Mouse (Mus musculus) 3134 (cell line): Measurements from ENCODE around the gene Cpa1.

Experiments used
- DNase-seq: peaks from one replicate; pipeline ENCODE4 v3.0.0-alpha.2; 2011; ENCODE audit warnings: low spot score; ENCODE audit not compliant: insufficient read length; ENCODE audit errors: extremely low read depth

The Cpa1 gene

GRCm38 (mm10) chr6:30638674-30639268, at the start of gene Cpa1:
Gene Cpa1, plus strand, starts transcription at chr6:30639218.
- no peak for DNase-seq

- DNase-seq: no peak
These were observed 49.2 kb upstream of the Cpa1 start for GRCm38 (mm10) chr6:30589819-30590218.

DNA sequence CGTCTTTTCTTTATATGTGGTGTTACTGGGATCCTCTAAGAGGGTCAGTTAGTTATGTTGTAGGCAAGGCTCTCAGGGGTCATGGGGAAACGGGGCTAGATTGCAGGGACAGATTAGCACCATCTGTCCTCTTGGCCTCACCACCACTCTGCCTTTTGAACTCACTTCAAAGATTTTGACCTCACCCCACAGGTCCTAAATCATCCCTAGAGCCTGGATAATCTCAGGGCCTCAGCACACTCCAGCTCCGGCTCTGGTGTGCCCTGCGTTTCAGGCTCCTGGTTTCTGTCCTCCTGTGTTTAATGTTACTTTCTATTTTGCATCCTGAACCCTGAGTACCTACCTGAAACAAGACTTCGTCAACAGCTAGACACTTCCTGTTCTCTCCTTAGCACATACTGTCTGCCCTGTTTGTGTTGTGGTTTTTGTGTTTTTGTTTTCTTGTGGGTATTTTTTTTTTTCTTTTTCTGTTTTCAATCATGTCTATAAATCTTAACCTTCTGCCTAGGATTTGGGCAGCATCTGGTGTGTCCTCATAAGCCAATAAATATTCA, 47.1 kb upstream of the Cpa1 start:
- no peak for DNase-seq

DNA sequence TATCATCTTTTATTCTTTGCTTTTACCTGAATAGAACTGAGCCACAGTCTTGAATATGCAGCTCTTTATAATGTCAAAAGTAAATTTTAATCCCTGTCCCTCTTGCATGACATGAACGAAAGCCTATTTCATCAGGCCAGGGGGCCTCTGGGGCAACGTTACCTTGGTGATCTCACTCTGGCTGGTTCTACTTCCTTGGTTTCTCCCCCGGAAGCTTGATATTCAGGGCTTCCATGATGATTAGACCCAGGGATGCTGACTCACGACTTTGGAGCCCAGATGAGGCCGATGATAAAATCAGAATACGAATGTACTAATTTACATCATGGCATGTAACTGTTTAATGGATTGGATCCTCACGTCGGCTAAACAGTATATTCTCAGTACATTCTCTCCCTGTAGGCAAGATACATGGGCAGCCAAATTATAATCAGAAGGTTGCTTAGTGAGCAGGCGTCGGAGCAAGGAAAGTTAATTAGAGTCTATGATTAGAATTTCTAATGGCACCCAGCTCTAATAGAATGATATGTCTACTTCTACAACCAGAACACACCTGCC, 46.5 kb upstream of the Cpa1 start:
- DNase-seq: no peak

DNA sequence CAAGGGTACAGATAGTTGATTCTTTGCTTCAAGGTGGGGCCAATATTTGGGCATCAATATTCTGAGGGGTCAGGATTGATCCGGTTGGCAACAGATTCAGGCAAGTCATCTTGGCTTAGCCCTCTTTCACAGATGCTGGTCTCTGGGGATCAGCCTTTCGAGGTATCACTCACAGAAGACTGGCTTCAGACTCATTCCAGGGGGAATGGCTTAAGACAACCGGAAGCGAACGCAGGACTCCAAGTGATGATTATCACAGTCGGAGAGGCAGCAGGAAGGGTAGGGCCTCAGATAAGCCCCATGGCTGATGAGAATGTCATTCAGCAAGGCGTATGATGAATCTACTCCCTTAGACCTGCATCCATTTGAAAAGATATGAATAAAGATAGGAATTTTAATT, 44.7 kb upstream of the Cpa1 start:
- DNase-seq: no peak

DNA sequence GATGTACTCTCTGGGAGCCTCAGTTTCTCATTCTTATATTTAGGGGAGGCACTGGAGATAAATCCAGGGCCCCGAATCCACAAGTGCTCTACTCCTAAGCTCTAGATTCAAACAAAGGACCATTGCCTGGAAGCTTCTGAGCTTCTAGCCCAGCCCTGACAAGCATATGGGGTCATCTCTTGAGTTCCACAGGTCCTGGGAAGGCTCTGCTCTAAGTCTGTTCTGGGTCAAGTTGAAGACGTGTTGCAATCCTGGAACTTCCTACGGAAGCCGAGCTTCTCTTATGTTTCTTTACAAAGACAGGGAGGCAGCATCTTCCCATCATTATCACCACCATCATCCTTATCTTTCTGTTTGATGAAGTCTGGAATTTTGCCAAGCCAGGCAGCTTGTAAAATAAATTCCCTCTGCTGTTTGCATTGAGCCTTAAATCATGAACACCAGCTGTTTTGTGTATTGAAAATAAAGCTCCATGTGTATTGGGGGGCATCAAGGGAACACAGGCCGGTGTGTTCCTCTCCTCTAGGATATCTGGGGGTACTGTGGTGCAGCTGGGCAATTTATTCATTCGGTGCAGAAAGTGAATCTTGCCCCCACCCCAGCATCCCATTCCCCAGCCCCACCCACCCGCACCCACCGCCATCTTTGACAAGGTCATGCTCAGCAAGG, 42.7 kb upstream of the Cpa1 start:
- DNase-seq: no peak

DNA sequence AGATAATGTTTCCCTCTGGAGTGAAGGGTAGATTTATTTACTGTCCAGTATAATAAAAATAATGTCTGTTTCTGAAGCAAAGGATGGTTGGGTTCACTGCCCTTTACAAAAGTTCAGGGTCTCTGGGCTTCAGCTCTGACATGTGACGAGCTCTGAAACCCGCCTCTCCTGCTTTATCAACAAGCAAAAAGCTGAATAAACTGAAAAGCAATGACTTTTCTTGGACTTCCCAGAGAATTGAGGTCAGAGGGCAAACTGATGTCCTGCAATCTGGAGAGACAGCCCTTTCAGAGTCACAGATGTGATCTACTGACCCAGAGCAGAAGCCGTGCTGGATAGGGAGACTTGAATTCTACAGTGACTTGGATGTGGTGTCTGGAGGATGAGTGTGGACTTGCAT, 39.0 kb upstream of the Cpa1 start:
- no peak for DNase-seq

- DNase-seq: no peak
These were observed 38.0 kb upstream of the Cpa1 start for GRCm38 (mm10) chr6:30600995-30601394.

GRCm38 (mm10) chr6:30604342-30604867, 34.6 kb upstream of the Cpa1 start:
- no peak for DNase-seq

GRCm38 (mm10) chr6:30605111-30605510, 33.9 kb upstream of the Cpa1 start:
- DNase-seq: no peak

GRCm38 (mm10) chr6:30605672-30606071, 33.3 kb upstream of the Cpa1 start:
- DNase-seq: no peak

DNA sequence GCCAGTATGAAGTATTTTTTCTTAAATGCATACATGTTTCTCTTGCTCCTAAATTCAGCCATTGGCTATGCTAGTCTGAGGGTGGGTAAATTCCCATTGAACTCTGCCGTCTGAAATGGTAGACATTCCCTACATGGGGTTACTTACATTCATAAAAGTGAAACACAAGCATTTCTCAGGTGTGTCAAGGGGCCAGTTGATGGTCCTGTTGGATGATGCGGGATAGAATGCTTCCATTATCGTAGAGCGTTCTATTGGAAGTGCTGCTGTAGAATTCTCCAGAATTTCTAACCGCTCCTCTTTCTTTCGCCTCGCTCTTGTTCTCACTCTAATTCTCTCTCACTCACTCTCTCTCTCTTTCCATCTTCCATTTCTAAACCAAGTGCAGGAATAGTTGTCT, 28.3 kb upstream of the Cpa1 start, which contains the start of gene Cpa5:
Gene Cpa5, plus strand, starts transcription at position 301 of the 400 bp plus-strand sequence.
- DNase-seq: no peak

DNA sequence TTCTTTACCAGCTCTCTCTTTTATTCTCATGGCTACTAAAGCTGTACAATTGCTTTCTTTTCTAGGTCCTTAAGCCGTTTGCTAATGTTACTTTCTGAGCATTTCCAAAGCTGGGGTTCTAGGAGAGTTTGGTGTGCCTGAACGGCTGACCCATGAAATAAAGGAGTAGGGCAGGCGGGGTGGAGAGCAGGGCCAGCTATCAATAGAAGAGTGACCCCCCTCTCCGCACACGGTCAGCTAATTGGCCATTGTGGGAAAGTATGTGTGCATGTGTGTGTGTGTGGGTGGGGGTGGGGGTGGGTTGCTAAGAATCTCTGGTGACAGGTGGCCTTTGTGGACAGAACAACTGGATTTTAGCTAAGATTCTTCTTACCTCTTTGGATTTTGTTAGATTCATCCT, 27.8 kb upstream of the Cpa1 start:
- DNase-seq: no peak

DNA sequence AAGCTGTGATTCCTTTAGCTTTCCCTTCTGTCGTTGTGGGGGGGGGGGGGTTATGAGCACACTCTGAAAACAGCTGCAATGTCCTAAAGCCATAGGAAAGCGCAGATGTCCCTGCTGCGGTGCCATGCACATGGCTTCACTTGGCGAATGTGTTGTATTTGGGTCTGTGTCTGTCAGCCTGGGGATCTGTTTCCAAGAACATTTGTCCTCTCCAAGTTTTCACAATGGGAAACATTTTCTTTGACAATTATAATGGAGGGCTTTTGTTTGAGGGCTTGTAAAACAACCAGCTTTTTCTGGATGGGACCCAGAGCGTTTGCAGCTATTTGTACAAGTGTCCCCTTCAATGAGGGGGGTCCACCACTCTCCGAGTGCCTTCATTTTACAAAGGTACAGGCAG, 24.8 kb upstream of the Cpa1 start:
- no peak for DNase-seq

DNA sequence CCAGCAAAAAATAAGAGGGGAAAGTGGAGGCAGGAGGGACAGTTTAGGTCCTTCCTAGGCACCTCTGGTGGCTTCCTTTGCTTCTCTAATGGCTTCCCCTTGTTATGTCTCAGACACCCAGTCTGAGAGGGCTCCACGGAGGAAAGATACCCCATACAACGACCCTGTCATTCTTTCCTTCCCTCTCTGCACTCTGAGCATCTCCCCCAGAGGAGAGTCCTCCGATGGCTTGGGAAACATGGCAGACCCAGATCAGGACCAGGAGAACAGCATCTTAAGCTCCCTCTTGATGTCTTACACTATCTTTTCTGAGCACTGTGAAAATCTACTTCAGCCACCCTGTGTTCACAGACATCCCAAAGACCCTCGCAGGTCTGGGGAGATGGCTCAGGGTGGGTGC, 23.3 kb upstream of the Cpa1 start:
- no peak for DNase-seq

DNA sequence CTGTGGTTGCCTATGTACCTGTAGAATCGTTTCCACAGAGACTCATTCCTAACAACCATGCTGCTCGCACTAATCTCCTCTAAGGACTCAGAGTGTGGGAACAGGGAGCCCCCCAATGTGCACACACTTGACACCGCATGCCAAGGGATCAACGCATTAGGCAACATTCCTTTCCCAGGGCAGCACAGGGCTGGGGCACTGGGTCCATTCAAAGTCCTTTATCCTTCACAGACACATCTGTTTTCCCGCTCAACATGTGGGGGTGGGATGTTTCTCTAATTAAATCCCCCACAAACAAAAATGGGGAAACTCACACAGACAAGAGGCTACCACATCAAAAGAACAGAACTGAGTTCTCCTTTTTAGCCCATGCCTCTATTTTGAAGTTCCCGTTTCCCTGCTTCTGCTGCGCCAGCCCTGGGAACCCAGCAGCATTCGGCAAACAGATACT, 22.5 kb upstream of the Cpa1 start:
- no peak for DNase-seq

DNA sequence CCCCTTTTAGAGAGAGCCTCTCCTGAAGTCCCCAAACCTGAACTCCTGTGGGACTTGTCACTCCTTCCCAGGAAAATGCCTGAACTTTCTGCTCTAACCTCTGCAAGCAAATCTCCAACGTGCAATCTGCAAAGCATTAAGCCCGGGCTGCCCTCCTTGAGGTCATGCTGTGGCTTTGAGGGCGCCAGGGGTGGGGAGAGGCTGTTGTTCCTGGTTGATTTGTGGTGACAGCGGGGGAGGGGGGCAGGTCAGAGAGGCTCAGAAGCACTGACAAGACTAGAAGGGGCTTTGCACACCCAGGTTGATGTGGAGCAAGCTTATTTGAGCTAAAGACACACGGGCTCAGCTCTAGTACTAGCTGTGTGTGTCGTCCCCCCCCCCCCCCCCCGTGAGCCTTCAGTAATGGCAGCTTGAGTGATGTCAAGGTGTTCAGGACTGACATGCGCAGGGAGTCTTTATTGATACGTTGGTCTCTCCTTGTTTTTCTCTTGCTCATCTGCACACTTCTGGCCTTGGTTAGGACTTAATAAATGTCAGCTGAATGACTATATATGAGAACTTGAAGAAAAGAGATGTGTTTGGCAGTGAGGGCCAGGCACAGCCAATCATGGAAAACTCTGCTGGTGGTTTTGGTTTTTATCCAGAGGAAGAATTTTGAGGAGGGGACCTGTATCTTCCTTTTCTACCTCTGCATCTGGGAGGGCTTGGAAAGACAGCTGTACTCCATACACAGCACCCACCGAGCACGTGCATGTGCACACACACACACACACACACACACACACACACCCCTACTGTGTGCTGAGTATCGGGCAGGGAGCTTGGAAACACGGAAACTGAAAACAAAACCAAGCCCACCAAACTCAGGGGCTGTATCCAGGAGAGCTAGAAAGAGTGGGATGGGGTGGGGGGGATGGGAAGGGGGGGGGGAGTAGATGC, 21.7 kb upstream of the Cpa1 start:
- no peak for DNase-seq

- no peak for DNase-seq
These were observed 20.9 kb upstream of the Cpa1 start for GRCm38 (mm10) chr6:30617959-30618590.

GRCm38 (mm10) chr6:30618735-30619134, 20.3 kb upstream of the Cpa1 start:
- no peak for DNase-seq

DNA sequence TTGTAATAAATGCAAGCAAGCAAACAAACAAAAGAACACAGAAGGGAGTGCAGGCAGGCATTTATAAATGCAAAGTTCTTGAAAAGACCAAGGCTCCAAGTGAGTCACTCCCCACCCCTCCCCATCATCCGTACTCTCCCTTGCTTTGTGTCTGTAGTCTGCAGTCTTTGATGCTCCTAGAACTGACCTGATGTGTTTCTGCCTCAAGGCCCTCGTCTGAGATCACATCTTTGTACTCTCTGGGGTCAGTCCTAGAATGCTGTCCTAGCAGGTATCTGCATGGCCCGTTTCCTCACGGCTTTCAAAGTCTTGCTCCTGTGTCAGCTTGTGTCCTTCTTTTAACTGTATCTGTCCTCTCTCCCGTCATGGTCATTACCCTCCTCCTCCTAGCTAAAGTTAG, 19.4 kb upstream of the Cpa1 start:
- no peak for DNase-seq
